Mouse (Mus musculus) megakaryocyte, embryonic 14.5 days (primary cell): ENCODE data around the gene Zscan25. TPM values are rescaled to one million over a fixed set of nuclear protein-coding genes. Genes with fewer than 3 reads are reported as not detected.
"Not testable (repeated sequence)": the region's sequence is repeated elsewhere in the genome, so short reads cannot be mapped to it uniquely, and the experiment has no call there.

Source experiments
- H3K27me3 ChIP-seq: replicated peaks from 2 replicates; pipeline ENCODE3; 2012; ENCODE audit warnings: inconsistent platforms
- H3K36me3 ChIP-seq: replicated peaks from 2 replicates; pipeline ENCODE3; 2012; ENCODE audit warnings: low read length, inconsistent platforms, mixed read lengths
- H3K4me1 ChIP-seq: 2 replicates; pipeline ENCODE4 v1.6.1; 2012; ENCODE audit warnings: inconsistent platforms
- H3K4me3 ChIP-seq: replicated peaks from 2 replicates; pipeline ENCODE3; 2012; ENCODE audit warnings: moderate library complexity, mild to moderate bottlenecking, inconsistent platforms
- H3K9me3 ChIP-seq: 2 replicates; pipeline ENCODE4 v1.6.1; 2012; ENCODE audit warnings: inconsistent platforms
- FLI1 ChIP-seq: IDR thresholded peaks from 2 replicates; pipeline ENCODE4 v1.6.1; 2012; ENCODE audit warnings: low read length, inconsistent platforms, mixed read lengths
- GATA1 ChIP-seq: IDR thresholded peaks from 3 replicates; pipeline ENCODE4 v1.6.1; 2012; ENCODE audit warnings: mixed read lengths, low read length, inconsistent platforms, borderline replicate concordance
- polyA plus RNA-seq: library from polyadenylated mRNA; stranded (reverse); fragments of >175 nt; gene quantifications from 2 replicates; pipeline ENCODE4 v1.2.3, GENCODE M21; 2012; ENCODE audit warnings: low replicate concordance; ENCODE audit not compliant: insufficient read depth

Gene Zscan25
- polyA plus RNA-seq: 16.1 and 17.4 TPM in 2 replicates

DNA sequence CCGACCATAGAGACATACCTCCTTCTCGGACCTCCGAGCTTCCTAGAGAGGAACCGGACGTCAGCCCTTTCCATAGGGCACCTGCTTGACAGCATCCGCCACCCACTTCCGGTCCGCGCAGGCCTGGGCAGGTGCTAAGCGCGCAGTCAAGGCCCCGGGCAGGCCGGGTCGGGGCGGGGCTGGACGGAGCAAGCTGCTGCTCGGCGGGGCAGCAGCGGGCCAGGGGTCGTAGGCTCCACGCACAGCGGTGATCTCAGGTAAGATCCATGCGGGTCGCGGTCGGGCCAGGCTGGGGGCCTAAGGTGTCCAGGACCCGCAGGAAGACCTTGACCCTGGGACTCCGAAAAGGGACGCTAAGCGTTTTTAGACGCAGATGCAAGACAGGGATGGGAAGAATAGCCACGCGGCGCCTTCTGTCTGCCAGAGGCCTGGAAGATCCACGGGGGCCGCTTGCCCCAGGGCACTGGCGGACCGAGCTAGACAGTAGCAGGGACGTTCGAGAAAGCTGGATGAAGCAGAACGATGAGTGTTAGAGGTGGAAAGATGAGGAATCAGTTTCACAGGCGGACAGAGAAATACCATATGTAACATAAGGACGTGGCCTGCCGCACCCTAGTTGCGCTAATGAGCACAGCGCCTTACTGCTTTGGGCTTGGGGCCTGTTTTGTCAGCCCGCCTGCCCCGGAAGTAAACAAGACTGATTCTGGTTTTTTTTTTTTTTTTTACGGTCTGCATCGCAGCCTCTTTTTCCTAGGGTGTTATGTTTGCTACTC, at the start of gene Zscan25:
Gene Zscan25, plus strand, starts transcription at position 130 of the 773 bp plus-strand sequence.
- peaks cover 37% of the 10 kb centered on the region for H3K36me3 ChIP-seq
- H3K9me3 ChIP-seq: peaks cover 2% of the 10 kb centered on the region; the same call in 1 of the 2 replicates
- no peak for TF ChIP-seq GATA1
- TF ChIP-seq FLI1: peak; percentile 87; the same call in 1 of the 2 replicates
- H3K4me3 ChIP-seq: peak within 1 kb of the TSS; percentile 96
- H3K27me3 ChIP-seq: no peaks in the 10 kb centered on the region
- H3K4me1 ChIP-seq: peaks cover 30% of the 10 kb centered on the region

DNA sequence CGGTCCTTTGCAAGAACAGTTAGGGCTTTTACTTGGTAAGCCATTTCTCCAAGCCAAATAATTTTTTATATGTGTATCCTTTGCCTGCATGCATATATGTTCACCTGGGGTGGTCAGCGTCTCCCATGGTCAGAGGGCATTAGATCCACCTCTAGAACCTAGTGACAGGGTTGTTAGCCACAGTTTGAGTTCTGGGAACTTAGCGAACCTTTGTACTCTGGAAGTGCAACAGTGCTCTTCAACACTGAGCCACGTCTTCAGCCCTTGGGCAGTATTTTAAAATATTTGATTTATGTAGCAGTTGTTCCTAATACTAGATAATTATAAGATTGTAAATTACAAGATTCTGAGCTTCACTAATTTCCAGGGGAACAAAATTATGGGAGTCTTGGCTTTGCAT, 49.7 kb upstream of the Zscan25 start:
- Histone ChIP-seq H3K9me3 (no peaks in the 10 kb centered on the region), H3K4me1 (peaks cover 53% of the 10 kb centered on the region), H3K4me3 (peak overlapping the region; percentile 99), H3K27me3 (no peaks in the 10 kb centered on the region), H3K36me3 (peaks cover 27% of the 10 kb centered on the region)
- no peak for TF ChIP-seq FLI1
- TF ChIP-seq GATA1: no peak

GRCm38 (mm10) chr5:145231367-145231871, 48.9 kb upstream of the Zscan25 start, which contains the start of gene Zfp655:
Gene Zfp655, plus strand, starts transcription at chr5:145231715.
- H3K9me3 ChIP-seq: no peaks in the 10 kb centered on the region
- H3K36me3 ChIP-seq: peaks cover 35% of the 10 kb centered on the region
- peak within 1 kb of the TSS; percentile 99 for H3K4me3 ChIP-seq
- peak; percentile 51; the same call in 1 of the 2 replicates for TF ChIP-seq FLI1
- no peak for TF ChIP-seq GATA1
- no peaks in the 10 kb centered on the region for H3K27me3 ChIP-seq
- peaks cover 56% of the 10 kb centered on the region for H3K4me1 ChIP-seq

DNA sequence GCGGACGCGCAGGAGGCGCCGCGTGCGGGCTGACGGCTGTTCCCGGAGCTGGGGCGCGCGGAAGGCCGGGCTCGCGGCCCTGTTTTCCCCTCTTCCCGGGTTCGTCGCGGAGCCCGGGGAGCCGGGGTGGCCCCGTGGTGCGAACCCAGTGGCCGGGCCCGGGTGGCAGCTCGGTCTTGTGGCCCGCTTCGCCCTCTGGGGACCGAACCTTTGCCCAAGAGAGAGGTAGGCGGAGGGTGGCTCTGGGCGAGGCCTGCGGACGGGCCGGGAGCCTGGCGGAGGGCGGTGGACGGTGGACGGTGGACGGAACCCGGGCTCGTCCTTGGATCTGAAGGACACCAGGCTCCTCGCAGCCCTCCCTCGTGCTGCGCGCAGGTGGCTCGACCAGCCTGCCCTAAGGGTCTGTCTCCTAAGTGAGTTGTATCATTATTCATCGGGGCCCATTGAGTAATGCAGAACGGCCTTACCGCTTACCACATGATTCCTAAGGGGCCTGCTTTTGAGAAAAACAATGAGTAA, 48.3 kb upstream of the Zscan25 start:
- peak overlapping the region; percentile 99 for H3K4me3 ChIP-seq
- TF ChIP-seq FLI1: no peak
- no peak for TF ChIP-seq GATA1
- peaks cover 56% of the 10 kb centered on the region for H3K4me1 ChIP-seq

DNA sequence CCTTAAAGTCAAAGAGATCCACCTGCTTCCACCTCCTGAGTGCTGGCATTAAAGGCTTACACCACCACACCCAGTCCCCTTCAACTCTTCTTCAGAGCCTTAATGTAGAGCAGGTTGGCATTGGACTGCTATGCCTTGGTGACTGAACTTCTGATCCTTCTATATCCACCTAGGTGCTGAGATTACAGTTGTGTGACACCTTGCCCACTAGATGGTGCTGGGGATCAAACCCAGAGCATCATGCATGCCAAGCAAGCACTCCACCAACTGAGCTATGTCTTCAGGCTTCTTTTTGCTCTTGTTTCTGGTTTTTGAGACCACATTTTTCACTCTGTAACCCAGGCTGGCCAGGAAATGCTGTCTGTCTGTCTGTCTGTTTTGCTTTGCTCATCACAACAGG, 45.7 kb upstream of the Zscan25 start:
- H3K27me3 ChIP-seq: no peaks in the 10 kb centered on the region
- TF ChIP-seq FLI1 (no peak), GATA1 (no peak)
- H3K9me3 ChIP-seq: no peaks in the 10 kb centered on the region
- peaks cover 67% of the 10 kb centered on the region for H3K36me3 ChIP-seq
- H3K4me1 ChIP-seq: peaks cover 49% of the 10 kb centered on the region
- H3K4me3 ChIP-seq: no peak overlapping the region

More for the DNA sequence above, 48.3 kb upstream of the Zscan25 start:
- H3K27me3 ChIP-seq: no peaks in the 10 kb centered on the region
- H3K36me3 ChIP-seq: peaks cover 40% of the 10 kb centered on the region
- H3K9me3 ChIP-seq: no peaks in the 10 kb centered on the region

GRCm38 (mm10) chr5:145249520-145249919, 30.8 kb upstream of the Zscan25 start:
- H3K9me3 ChIP-seq: peaks cover 4% of the 10 kb centered on the region; the same call in 1 of the 2 replicates
- no peak overlapping the region for H3K4me3 ChIP-seq
- H3K27me3 ChIP-seq: no peaks in the 10 kb centered on the region
- TF ChIP-seq GATA1 (no peak), FLI1 (no peak)
- peaks cover 87% of the 10 kb centered on the region for H3K36me3 ChIP-seq
- no peaks in the 10 kb centered on the region for H3K4me1 ChIP-seq

GRCm38 (mm10) chr5:145273568-145273967, 6.7 kb upstream of the Zscan25 start:
- not testable (repeated sequence) for H3K4me3 ChIP-seq, H3K4me1 ChIP-seq, H3K27me3 ChIP-seq, H3K9me3 ChIP-seq, H3K36me3 ChIP-seq

- Histone ChIP-seq H3K36me3 (peaks cover 31% of the 10 kb centered on the region), H3K4me3 (peak overlapping the region; percentile 96), H3K9me3 (peaks cover 2% of the 10 kb centered on the region; the same call in 1 of the 2 replicates), H3K4me1 (peaks cover 30% of the 10 kb centered on the region), H3K27me3 (no peaks in the 10 kb centered on the region)
- TF ChIP-seq FLI1 (no peak), GATA1 (no peak)
Measured at GRCm38 (mm10) chr5:145279948-145280347, 352 bp upstream of the Zscan25 start.

DNA sequence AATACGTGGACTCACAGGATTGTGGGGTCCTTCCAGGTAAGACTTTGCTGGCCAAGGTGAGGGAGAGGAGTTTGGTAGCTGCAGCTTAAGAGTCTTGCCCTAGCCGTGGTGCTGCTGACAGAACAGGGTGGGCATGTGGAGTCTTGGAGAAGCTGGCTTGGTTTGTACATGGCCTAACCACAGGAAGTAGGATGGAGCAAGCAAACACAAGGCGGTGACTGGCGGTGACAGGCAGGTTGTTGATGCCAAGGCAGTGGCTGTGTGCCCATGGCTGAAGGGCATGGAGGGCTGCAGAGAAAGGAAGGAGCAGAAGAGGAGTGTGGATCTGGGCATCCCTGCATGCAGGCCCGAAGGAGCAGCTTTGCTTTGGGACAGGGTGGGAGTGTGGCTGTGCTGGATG, 8.1 kb downstream of the Zscan25 start:
- peaks cover 93% of the 10 kb centered on the region for H3K36me3 ChIP-seq
- no peak for TF ChIP-seq GATA1
- no peak for TF ChIP-seq FLI1
- no peaks in the 10 kb centered on the region for H3K27me3 ChIP-seq
- peak overlapping the region; percentile 66 for H3K4me3 ChIP-seq
- no peaks in the 10 kb centered on the region for H3K9me3 ChIP-seq
- H3K4me1 ChIP-seq: peaks cover 31% of the 10 kb centered on the region

GRCm38 (mm10) chr5:145290697-145291096, 10.4 kb downstream of the Zscan25 start:
- H3K36me3 ChIP-seq: peaks cover 75% of the 10 kb centered on the region
- TF ChIP-seq FLI1 (no peak), GATA1 (no peak)
- no peaks in the 10 kb centered on the region for H3K27me3 ChIP-seq
- no peak overlapping the region for H3K4me3 ChIP-seq
- H3K9me3 ChIP-seq: no peaks in the 10 kb centered on the region
- H3K4me1 ChIP-seq: peaks cover 20% of the 10 kb centered on the region
